Comparison of ENCODE assay signal across 12 mouse cellular contexts in genomic region chr5:47052942-47053341, GRCm38 (mm10).
DNase-seq lines count a peak whose midpoint lies in the region; ATAC-seq and TF ChIP-seq lines count a peak whose summit lies in the region.
"Had no signal": no experiment of that assay in that cellular context is flagged by ENCODE, and none has a peak within 500 bp of the region (broad histone marks: within the 10 kb centered on the region; RNA-seq: fewer than 3 reads in every experiment).

No protein-coding gene starts in this region.

- H3K4me1 ChIP-seq in forebrain, embryonic 16.5 days (replicated peaks; ENCODE audit: control insufficient read depth, insufficient read depth, low read length): 0 out of 2 replicates have a peak, but pooled peaks cover 2% of the 10 kb centered on the region
- H3K4me1 ChIP-seq in forebrain, embryonic 11.5 days (replicated peaks; ENCODE audit: control insufficient read depth, insufficient read depth, low read length): no peaks in the 10 kb centered on the region
- no peaks in the 10 kb centered on the region for H3K4me1 ChIP-seq in kidney, adult 2 months (ENCODE audit: control insufficient read depth, insufficient read depth, low read length)
- no peaks in the 10 kb centered on the region for H3K4me1 ChIP-seq in embryonic facial prominence, embryonic 11.5 days (ENCODE audit: control insufficient read depth, insufficient read depth, low read length)
- H3K4me1 ChIP-seq in lung, postnatal 0 days (ENCODE audit: insufficient read depth, low read depth, low read length): no peaks in the 10 kb centered on the region
- H3K4me1 ChIP-seq in liver, postnatal 0 days (ENCODE audit: insufficient read depth): no peaks in the 10 kb centered on the region

- TF ChIP-seq POLR2A in kidney, adult 2 months (IDR thresholded peaks at IDR 0.05; ENCODE audit: low read depth, low read length): no peak

- no peaks in the 10 kb centered on the region for H3K36me3 ChIP-seq in forebrain, embryonic 16.5 days (ENCODE audit: control insufficient read depth, insufficient read depth)
- H3K36me3 ChIP-seq in forebrain, embryonic 11.5 days (ENCODE audit: control insufficient read depth, insufficient read depth, low read length): no peaks in the 10 kb centered on the region
- H3K36me3 ChIP-seq in kidney, adult 2 months (ENCODE audit: control insufficient read depth, insufficient read depth, low read length): no peaks in the 10 kb centered on the region
- H3K36me3 ChIP-seq in embryonic facial prominence, embryonic 11.5 days (replicated peaks; ENCODE audit: control insufficient read depth, insufficient read depth, low read depth, low read length): no peaks in the 10 kb centered on the region
- no peaks in the 10 kb centered on the region for H3K36me3 ChIP-seq in lung, postnatal 0 days (ENCODE audit: insufficient read depth, low read length)
- H3K36me3 ChIP-seq in liver, postnatal 0 days (replicated peaks; ENCODE audit: insufficient read depth, low read length): no peaks in the 10 kb centered on the region
- H3K36me3 ChIP-seq: G1E had no signal

- no peak for DNase-seq in forebrain, embryonic 11.5 days (ENCODE audit: low spot score)
- peak; percentile 8 to 31 for DNase-seq in kidney, postnatal 4 days
- no peak for DNase-seq in kidney, adult 2 months
- DNase-seq in embryonic facial prominence, embryonic 11.5 days (ENCODE audit: low spot score): peak; percentile 28
- peak; percentile 53 for DNase-seq in lung, postnatal 0 days (ENCODE audit: low spot score)
- no peak for DNase-seq in liver, postnatal 0 days
- DNase-seq in Muller cell, postnatal 12 days (ENCODE audit: inconsistent ontology term): no peak
- DNase-seq: cerebellum, postnatal 36 days; spleen, adult 18-20 months; thymus, adult 18-20 months had no signal

- TF ChIP-seq CTCF in kidney, adult 2 months (conservative IDR thresholded peaks at IDR 0.05; ENCODE audit: insufficient read depth, insufficient read length, low read depth, low read length): no peak
- no peak for TF ChIP-seq CTCF in lung, postnatal 0 days (IDR thresholded peaks at IDR 0.05)
- TF ChIP-seq CTCF in liver, postnatal 0 days (IDR thresholded peaks at IDR 0.05; ENCODE audit: low read depth): no peak

- TF ChIP-seq EP300 in lung, postnatal 0 days (IDR thresholded peaks at IDR 0.05): no peak
- TF ChIP-seq EP300 in liver, postnatal 0 days (IDR thresholded peaks at IDR 0.05; ENCODE audit: low read depth): no peak

- WGBS in forebrain, embryonic 16.5 days: 14% methylated on average over 3 of the region's 3 CpGs
- WGBS in forebrain, embryonic 11.5 days: 36% methylated on average over 3 of the region's 3 CpGs
- 21% methylated on average over 3 of the region's 3 CpGs for WGBS in kidney, adult 2 months
- 42% methylated on average over 3 of the region's 3 CpGs for WGBS in embryonic facial prominence, embryonic 11.5 days
- 70% methylated on average over 3 of the region's 3 CpGs for WGBS in lung, postnatal 0 days
- 73% methylated on average over 3 of the region's 3 CpGs for WGBS in liver, postnatal 0 days (ENCODE audit: insufficient replicate concordance)

- H3K9ac ChIP-seq in forebrain, embryonic 16.5 days (replicated peaks; ENCODE audit: low read depth, low read length): no peak overlapping the region
- H3K9ac ChIP-seq in forebrain, embryonic 11.5 days (ENCODE audit: low read length): no peak overlapping the region
- H3K9ac ChIP-seq in embryonic facial prominence, embryonic 11.5 days (replicated peaks; ENCODE audit: low read length): no peak overlapping the region
- H3K9ac ChIP-seq in lung, postnatal 0 days (replicated peaks; ENCODE audit: low read depth): no peak overlapping the region
- H3K9ac ChIP-seq in liver, postnatal 0 days (replicated peaks): no peak overlapping the region

- no peaks in the 10 kb centered on the region for H3K27me3 ChIP-seq in forebrain, embryonic 16.5 days (replicated peaks; ENCODE audit: control insufficient read depth, insufficient read depth, low read length)
- H3K27me3 ChIP-seq in forebrain, embryonic 11.5 days (ENCODE audit: control insufficient read depth, insufficient read depth, low read length): no peaks in the 10 kb centered on the region
- H3K27me3 ChIP-seq in kidney, adult 2 months (replicated peaks; ENCODE audit: control insufficient read depth, insufficient read depth, low read length): no peaks in the 10 kb centered on the region
- H3K27me3 ChIP-seq in embryonic facial prominence, embryonic 11.5 days (ENCODE audit: control insufficient read depth, insufficient read depth, low read length): no peaks in the 10 kb centered on the region
- H3K27me3 ChIP-seq in lung, postnatal 0 days (replicated peaks; ENCODE audit: insufficient read depth, low read length): no peaks in the 10 kb centered on the region
- H3K27me3 ChIP-seq in liver, postnatal 0 days (ENCODE audit: insufficient read depth, low read length): no peaks in the 10 kb centered on the region

- no peak overlapping the region for H3K4me3 ChIP-seq in forebrain, embryonic 16.5 days (replicated peaks; ENCODE audit: low read length)
- no peak overlapping the region for H3K4me3 ChIP-seq in forebrain, embryonic 11.5 days (ENCODE audit: low read depth, low read length)
- no peak overlapping the region for H3K4me3 ChIP-seq in kidney, adult 2 months (ENCODE audit: insufficient read depth, low read depth, low read length)
- H3K4me3 ChIP-seq in embryonic facial prominence, embryonic 11.5 days (ENCODE audit: low read depth, low read length): no peak overlapping the region
- H3K4me3 ChIP-seq in lung, postnatal 0 days (ENCODE audit: low read depth, low read length): no peak overlapping the region
- no peak overlapping the region for H3K4me3 ChIP-seq in liver, postnatal 0 days (ENCODE audit: low read depth, low read length)

- no peak overlapping the region for H3K4me2 ChIP-seq in forebrain, embryonic 16.5 days (ENCODE audit: low read length)
- H3K4me2 ChIP-seq in forebrain, embryonic 11.5 days (ENCODE audit: low read depth, low read length, severe bottlenecking): no peak overlapping the region
- no peak overlapping the region for H3K4me2 ChIP-seq in embryonic facial prominence, embryonic 11.5 days (ENCODE audit: low read depth, low read length)
- no peak overlapping the region for H3K4me2 ChIP-seq in lung, postnatal 0 days (replicated peaks; ENCODE audit: low read depth, low read length)
- H3K4me2 ChIP-seq in liver, postnatal 0 days (ENCODE audit: low read depth, low read length): no peak overlapping the region

- no peaks in the 10 kb centered on the region for H3K9me3 ChIP-seq in forebrain, embryonic 16.5 days (ENCODE audit: control insufficient read depth, low read length)
- no peaks in the 10 kb centered on the region for H3K9me3 ChIP-seq in forebrain, embryonic 11.5 days (ENCODE audit: control insufficient read depth, low read length)
- H3K9me3 ChIP-seq in embryonic facial prominence, embryonic 11.5 days (replicated peaks; ENCODE audit: control insufficient read depth, low read length): no peaks in the 10 kb centered on the region
- no peaks in the 10 kb centered on the region for H3K9me3 ChIP-seq in lung, postnatal 0 days (ENCODE audit: low read length)
- no peaks in the 10 kb centered on the region for H3K9me3 ChIP-seq in liver, postnatal 0 days (ENCODE audit: low read length)
- H3K9me3 ChIP-seq: G1E had no signal

- H3K27ac ChIP-seq in forebrain, embryonic 16.5 days (ENCODE audit: low read length): no peak overlapping the region
- no peak overlapping the region for H3K27ac ChIP-seq in forebrain, embryonic 11.5 days (ENCODE audit: low read depth, low read length)
- no peak overlapping the region for H3K27ac ChIP-seq in kidney, adult 2 months (ENCODE audit: insufficient read depth, low read depth, low read length)
- H3K27ac ChIP-seq in embryonic facial prominence, embryonic 11.5 days (replicated peaks; ENCODE audit: low read depth, low read length): no peak overlapping the region
- H3K27ac ChIP-seq in lung, postnatal 0 days (ENCODE audit: low read length): no peak overlapping the region
- H3K27ac ChIP-seq in liver, postnatal 0 days (ENCODE audit: low read depth): no peak overlapping the region

- ATAC-seq in forebrain, embryonic 16.5 days: peak; percentile 43; the same call in 1 of the 2 replicates
- ATAC-seq in forebrain, embryonic 11.5 days (replicated peaks; ENCODE audit: low FRiP score): no peak
- ATAC-seq in embryonic facial prominence, embryonic 11.5 days (replicated peaks; ENCODE audit: insufficient number of reproducible peaks, low FRiP score, low TSS enrichment, low read depth): no peak
- peak; percentile 35; the same call in 1 of the 2 replicates for ATAC-seq in lung, postnatal 0 days
- no peak for ATAC-seq in liver, postnatal 0 days

Comparison
In these comparisons a context has a peak if more than half of its experiments do, and no peak if none do; other contexts are left out.
1. ATAC-seq: peak in forebrain, embryonic 16.5 days (single experiment) and lung, postnatal 0 days (single experiment); none in forebrain, embryonic 11.5 days (single experiment), embryonic facial prominence, embryonic 11.5 days (single experiment) and liver, postnatal 0 days (single experiment).
2. DNase-seq: peak in kidney, postnatal 4 days (2 of 2), embryonic facial prominence, embryonic 11.5 days (single experiment) and lung, postnatal 0 days (single experiment); none in forebrain, embryonic 11.5 days (single experiment), kidney, adult 2 months (single experiment), liver, postnatal 0 days (single experiment) and Muller cell, postnatal 12 days (single experiment).